Mouse (Mus musculus): ENCODE data around the gene Dao. TPM values are rescaled to one million over a fixed set of nuclear protein-coding genes. Genes with fewer than 3 reads are reported as not detected.

Gene Dao
- total and polyA plus RNA-seq, 3 experiments: not detected

DNA sequence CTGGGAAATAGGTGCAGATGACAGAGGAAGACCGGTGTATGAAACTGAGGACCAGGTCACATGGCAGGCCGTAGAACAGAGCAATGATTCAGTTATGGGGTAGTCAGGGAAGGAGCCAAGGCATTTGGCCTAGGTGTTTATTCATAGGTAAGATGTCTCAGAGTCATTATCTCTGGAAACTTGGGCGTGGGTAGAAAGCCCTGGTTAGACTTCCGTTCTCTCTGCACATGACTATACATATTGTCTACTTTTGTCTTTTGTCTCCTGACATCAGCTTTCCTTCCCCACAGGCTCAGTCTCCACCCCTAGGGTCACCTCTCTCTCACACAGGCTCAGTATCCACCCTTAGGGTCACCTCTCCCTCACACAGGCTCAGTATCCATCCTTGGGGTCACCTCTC lies 40.3 kb downstream of the Dao start:
- Histone ChIP-seq H3K27me3 (ENCODE audit: control insufficient read depth, insufficient read depth, low read length) (peaks cover 2% of the 10 kb centered on the region), H3K36me3 (ENCODE audit: control insufficient read depth, insufficient read depth, low read length) (no peaks in the 10 kb centered on the region), H3K79me2 (replicated peaks; ENCODE audit: control insufficient read depth, insufficient read depth, low read length) (no peaks in the 10 kb centered on the region), H3K4me3 (no peak overlapping the region), H3K9ac (ENCODE audit: low read depth, low read length) (no peak overlapping the region), H3K27ac (no peak overlapping the region), H3K4me1 (ENCODE audit: control insufficient read depth, insufficient read depth, low read length) (no peaks in the 10 kb centered on the region)
- TF ChIP-seq EP300 (IDR thresholded peaks at IDR 0.05; ENCODE audit: insufficient read depth, low read depth, low read length) (no peak), CTCF (IDR thresholded peaks at IDR 0.05) (no peak), POLR2A (IDR thresholded peaks at IDR 0.05; ENCODE audit: insufficient read depth, low read depth, low read length) (no peak)
- no peak for DNase-seq
- intact Hi-C loops (cut with DNase I): loop anchor here (2.0 kb wide), 1 partner anchor 189 kb away; no protein-coding TSS in a partner anchor
- 56% methylated on average over 4 of the region's 4 CpGs for WGBS

DNA sequence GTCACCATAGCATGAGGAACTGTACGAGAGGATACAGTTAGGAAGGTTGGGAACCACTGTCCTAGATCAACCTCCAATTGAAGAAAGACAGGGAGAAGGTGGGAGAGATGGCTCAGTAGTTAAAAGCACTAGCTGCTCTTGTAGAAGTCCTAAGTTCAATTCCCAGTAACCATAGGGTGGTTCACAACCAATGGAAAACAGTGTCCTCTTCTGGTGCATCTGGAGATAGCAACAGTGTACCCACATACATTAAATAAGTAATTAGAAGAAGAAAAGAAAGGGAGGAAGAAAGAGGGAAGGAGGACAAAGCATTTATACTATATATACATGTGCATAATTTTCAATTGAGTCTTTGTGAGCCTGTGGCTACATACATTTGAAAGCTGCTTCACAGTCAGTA lies 41.6 kb downstream of the Dao start:
- TF ChIP-seq CTCF (IDR thresholded peaks at IDR 0.05) (peak; percentile 75), EP300 (IDR thresholded peaks at IDR 0.05; ENCODE audit: insufficient read depth, low read depth, low read length) (no peak), POLR2A (IDR thresholded peaks at IDR 0.05; ENCODE audit: insufficient read depth, low read depth, low read length) (no peak)
- Histone ChIP-seq H3K4me3 (no peak overlapping the region), H3K9ac (ENCODE audit: low read depth, low read length) (no peak overlapping the region), H3K27me3 (ENCODE audit: control insufficient read depth, insufficient read depth, low read length) (peaks cover 2% of the 10 kb centered on the region), H3K4me1 (ENCODE audit: control insufficient read depth, insufficient read depth, low read length) (no peaks in the 10 kb centered on the region), H3K79me2 (replicated peaks; ENCODE audit: control insufficient read depth, insufficient read depth, low read length) (no peaks in the 10 kb centered on the region), H3K27ac (no peak overlapping the region), H3K36me3 (ENCODE audit: control insufficient read depth, insufficient read depth, low read length) (no peaks in the 10 kb centered on the region)
- DNase-seq: no peak
- WGBS: 80% methylated on average over 1 of the region's 1 CpGs
- intact Hi-C loops (cut with DNase I): loop anchor here (1.0 to 2.0 kb wide), 2 partner anchors 89 to 190 kb away; no protein-coding TSS in a partner anchor

GRCm38 (mm10) chr5:114046151-114046550 lies 42.6 kb downstream of the Dao start:
- Histone ChIP-seq H3K4me3 (no peak overlapping the region), H3K79me2 (replicated peaks; ENCODE audit: control insufficient read depth, insufficient read depth, low read length) (no peaks in the 10 kb centered on the region), H3K36me3 (ENCODE audit: control insufficient read depth, insufficient read depth, low read length) (no peaks in the 10 kb centered on the region), H3K4me1 (ENCODE audit: control insufficient read depth, insufficient read depth, low read length) (no peaks in the 10 kb centered on the region), H3K27me3 (ENCODE audit: control insufficient read depth, insufficient read depth, low read length) (peaks cover 2% of the 10 kb centered on the region), H3K9ac (ENCODE audit: low read depth, low read length) (no peak overlapping the region), H3K27ac (no peak overlapping the region)
- TF ChIP-seq POLR2A (IDR thresholded peaks at IDR 0.05; ENCODE audit: insufficient read depth, low read depth, low read length): no peak
- no peak for TF ChIP-seq EP300 (IDR thresholded peaks at IDR 0.05; ENCODE audit: insufficient read depth, low read depth, low read length)
- no peak for TF ChIP-seq CTCF (IDR thresholded peaks at IDR 0.05)
- intact Hi-C loops (cut with DNase I): no loop called here
- no peak for DNase-seq
- 51% methylated on average over 3 of the region's 3 CpGs for WGBS

DNA sequence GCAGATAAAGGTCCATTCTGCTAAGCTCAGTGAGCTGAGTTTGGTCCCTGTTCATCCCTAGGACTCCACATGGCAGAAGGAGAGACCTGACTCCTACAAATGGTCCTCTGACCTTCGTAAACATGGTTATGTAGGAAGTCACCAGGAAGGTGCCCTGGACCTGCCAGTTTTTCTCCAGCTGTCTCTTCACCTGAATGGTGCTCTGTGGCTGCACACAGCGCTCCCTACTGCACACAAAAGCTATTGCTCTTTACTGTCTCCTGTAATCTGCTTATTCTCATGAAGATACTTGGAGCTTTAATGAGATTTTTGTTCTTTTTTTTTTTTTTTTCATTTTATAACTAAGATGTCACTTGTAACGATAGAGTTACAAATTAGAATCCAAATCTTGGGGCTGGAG lies 43.1 kb downstream of the Dao start:
- no peak overlapping the region for H3K27ac ChIP-seq
- H3K9ac ChIP-seq (ENCODE audit: low read depth, low read length): no peak overlapping the region
- intact Hi-C loops (cut with DNase I): no loop called here
- H3K27me3 ChIP-seq (ENCODE audit: control insufficient read depth, insufficient read depth, low read length): peaks cover 2% of the 10 kb centered on the region
- TF ChIP-seq CTCF (IDR thresholded peaks at IDR 0.05): no peak
- TF ChIP-seq EP300 (IDR thresholded peaks at IDR 0.05; ENCODE audit: insufficient read depth, low read depth, low read length): no peak
- no peak for TF ChIP-seq POLR2A (IDR thresholded peaks at IDR 0.05; ENCODE audit: insufficient read depth, low read depth, low read length)
- no peaks in the 10 kb centered on the region for H3K79me2 ChIP-seq (replicated peaks; ENCODE audit: control insufficient read depth, insufficient read depth, low read length)
- no peaks in the 10 kb centered on the region for H3K4me1 ChIP-seq (ENCODE audit: control insufficient read depth, insufficient read depth, low read length)
- 41% methylated on average over 3 of the region's 3 CpGs for WGBS
- DNase-seq: no peak
- no peak overlapping the region for H3K4me3 ChIP-seq
- H3K36me3 ChIP-seq (ENCODE audit: control insufficient read depth, insufficient read depth, low read length): no peaks in the 10 kb centered on the region

DNA sequence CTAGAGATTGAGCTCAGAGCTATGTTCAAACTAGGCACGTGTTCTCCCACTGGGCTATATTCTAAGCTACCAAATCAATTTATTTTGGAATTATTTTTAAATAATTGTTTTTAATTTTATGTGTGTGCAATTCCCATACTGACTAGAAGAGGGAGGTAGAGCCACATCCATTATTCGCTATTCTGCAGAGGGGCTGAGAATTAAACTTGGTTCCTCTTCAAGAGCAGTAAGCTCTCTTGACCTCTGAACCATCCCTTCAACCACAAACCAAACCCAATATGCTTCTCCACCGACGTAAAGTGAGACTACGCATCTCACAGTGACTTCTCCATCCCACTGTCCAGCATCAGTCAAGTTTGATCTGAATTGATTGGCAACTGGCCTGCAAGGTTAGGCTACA lies 43.7 kb downstream of the Dao start:
- H3K27ac ChIP-seq: no peak overlapping the region
- WGBS: 82% methylated on average over 5 of the region's 5 CpGs
- intact Hi-C loops (cut with DNase I): no loop called here
- no peaks in the 10 kb centered on the region for H3K36me3 ChIP-seq (ENCODE audit: control insufficient read depth, insufficient read depth, low read length)
- H3K27me3 ChIP-seq (ENCODE audit: control insufficient read depth, insufficient read depth, low read length): peaks cover 2% of the 10 kb centered on the region
- no peak overlapping the region for H3K4me3 ChIP-seq
- no peaks in the 10 kb centered on the region for H3K79me2 ChIP-seq (replicated peaks; ENCODE audit: control insufficient read depth, insufficient read depth, low read length)
- no peak overlapping the region for H3K9ac ChIP-seq (ENCODE audit: low read depth, low read length)
- H3K4me1 ChIP-seq (ENCODE audit: control insufficient read depth, insufficient read depth, low read length): peaks cover 2% of the 10 kb centered on the region
- no peak for TF ChIP-seq POLR2A (IDR thresholded peaks at IDR 0.05; ENCODE audit: insufficient read depth, low read depth, low read length)
- TF ChIP-seq CTCF (IDR thresholded peaks at IDR 0.05): peak; percentile 67
- TF ChIP-seq EP300 (IDR thresholded peaks at IDR 0.05; ENCODE audit: insufficient read depth, low read depth, low read length): no peak
- DNase-seq: no peak

DNA sequence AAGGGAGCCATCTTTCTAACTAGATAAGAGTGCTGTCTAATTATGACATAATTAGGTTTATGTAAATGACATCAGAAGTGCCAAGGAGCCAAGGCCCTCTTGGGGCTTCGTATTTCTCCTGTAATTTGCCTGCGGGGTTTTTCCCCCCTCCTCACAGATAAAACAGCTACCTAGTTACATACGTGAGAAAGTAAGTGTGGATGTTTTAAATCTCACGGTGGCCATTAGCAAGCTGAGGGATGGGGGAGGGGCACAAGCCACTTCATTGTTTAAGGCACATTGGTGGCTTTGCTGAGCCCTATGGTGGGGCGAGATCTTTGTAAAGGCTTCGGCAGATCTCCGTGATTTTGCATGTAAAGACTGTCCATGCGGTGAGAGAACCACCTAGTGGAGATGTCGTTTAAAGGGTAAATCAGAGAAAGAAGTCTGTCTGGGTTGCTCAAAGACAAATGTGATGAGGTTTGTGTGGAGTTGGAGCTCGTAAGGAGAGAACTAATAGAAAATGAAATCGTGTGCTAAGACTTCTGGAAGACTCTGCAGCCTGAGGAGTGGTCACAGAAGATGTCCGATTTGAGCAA lies 45.3 kb downstream of the Dao start:
- Histone ChIP-seq H3K36me3 (ENCODE audit: control insufficient read depth, insufficient read depth, low read length) (no peaks in the 10 kb centered on the region), H3K79me2 (replicated peaks; ENCODE audit: control insufficient read depth, insufficient read depth, low read length) (no peaks in the 10 kb centered on the region), H3K9ac (ENCODE audit: low read depth, low read length) (no peak overlapping the region), H3K4me1 (ENCODE audit: control insufficient read depth, insufficient read depth, low read length) (peaks cover 5% of the 10 kb centered on the region), H3K27ac (no peak overlapping the region), H3K4me3 (no peak overlapping the region), H3K27me3 (ENCODE audit: control insufficient read depth, insufficient read depth, low read length) (no peaks in the 10 kb centered on the region)
- intact Hi-C loops (cut with DNase I): no loop called here
- WGBS: 54% methylated on average over 12 of the region's 12 CpGs
- TF ChIP-seq CTCF (IDR thresholded peaks at IDR 0.05): no peak
- no peak for TF ChIP-seq EP300 (IDR thresholded peaks at IDR 0.05; ENCODE audit: insufficient read depth, low read depth, low read length)
- TF ChIP-seq POLR2A (IDR thresholded peaks at IDR 0.05; ENCODE audit: insufficient read depth, low read depth, low read length): no peak
- no peak for DNase-seq
